Mouse (Mus musculus) small intestine, adult 10 weeks (tissue): ENCODE data around the gene Ndufa9. TPM values are rescaled to one million over a fixed set of nuclear protein-coding genes. Genes with fewer than 3 reads are reported as not detected.

Experiments
- polyA plus RNA-seq: library from polyadenylated mRNA; stranded (reverse); fragments of 350-450 nt; fragmentation: Illumina TruSeq; extraction: RNeasy Lipid Tissue Mini Kit (QIAGEN cat#74804); gene quantifications from one replicate; pipeline ENCODE4 v1.2.3, GENCODE M21; 2014; ENCODE audit warnings: low replicate concordance

Ndufa9 gene
- 67.0 TPM for polyA plus RNA-seq

GRCm38 (mm10) chr6:126848712-126849704, at the start of gene Ndufa9:
Gene Ndufa9 (minus strand): TSS chr6:126849136.

DNA sequence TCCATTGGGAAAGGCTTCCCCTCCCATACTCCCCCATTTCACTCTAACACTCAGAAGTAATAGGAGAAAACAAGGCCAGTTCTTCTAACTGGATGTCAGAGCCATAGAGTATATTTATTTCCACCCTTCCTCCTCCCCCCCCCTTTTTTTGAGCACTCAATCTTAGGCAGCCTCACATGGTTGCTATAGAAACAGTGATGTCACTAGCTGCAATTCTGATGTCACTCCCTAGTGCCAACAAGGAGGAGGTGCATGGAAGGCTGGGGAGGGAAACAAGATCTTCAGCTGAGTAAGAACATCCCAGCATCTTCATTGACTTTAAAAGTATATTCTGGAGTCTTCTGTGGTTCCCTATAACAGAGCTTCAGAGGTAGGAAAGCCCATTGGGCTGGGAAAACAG, 3.9 kb upstream of the Ndufa9 start, which contains the start of gene Akap3:
Gene Akap3 (plus strand): TSS at position 218 of the 400 bp plus-strand sequence.

Other genes starting within 250 kb of the Ndufa9 start
- gene Kcna1, start 202.8 kb downstream of the Ndufa9 start, polyA plus RNA-seq, result 1.1 TPM
- 0.30 TPM for gene Kcna6, start 108.5 kb downstream of the Ndufa9 start, polyA plus RNA-seq
- 0.11 TPM for gene Akap3, start 4.0 kb upstream of the Ndufa9 start, polyA plus RNA-seq
- gene Dyrk4, start 72.7 kb upstream of the Ndufa9 start, polyA plus RNA-seq, result not detected
- gene Rad51ap1, start 90.5 kb upstream of the Ndufa9 start, polyA plus RNA-seq, result 26.2 TPM
- gene D6Wsu163e, start 90.8 kb upstream of the Ndufa9 start, polyA plus RNA-seq, result 11.6 TPM
- gene Fgf6, start 166.4 kb upstream of the Ndufa9 start, polyA plus RNA-seq, result not detected
- gene Fgf23, start 223.8 kb upstream of the Ndufa9 start, polyA plus RNA-seq, result not detected